Mouse (Mus musculus): ENCODE data around the gene Atp8b5.

The Atp8b5 gene

DNA sequence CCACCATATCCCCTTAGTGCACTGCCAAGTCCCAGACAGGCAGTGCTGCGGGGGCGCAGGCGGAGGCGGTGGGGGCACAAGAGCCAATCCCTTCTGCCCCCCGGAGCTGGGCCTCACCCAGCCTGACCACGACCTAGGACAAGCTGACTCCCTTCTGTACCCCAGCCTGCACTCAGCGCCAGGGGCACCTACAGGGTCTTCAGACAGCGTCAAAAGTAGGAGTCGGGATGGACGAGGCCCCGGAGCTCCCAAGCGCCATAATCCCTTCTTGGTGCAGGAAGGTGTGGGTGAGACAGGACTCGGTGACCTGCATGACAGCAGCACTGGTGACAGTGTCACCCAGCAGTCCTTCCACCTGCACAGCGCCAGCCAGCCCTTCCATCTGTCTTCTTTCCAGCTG is 147.8 kb downstream of the Atp8b5 start:
- no peak for DNase-seq (ENCODE audit: low spot score in 2 of 2)

DNA sequence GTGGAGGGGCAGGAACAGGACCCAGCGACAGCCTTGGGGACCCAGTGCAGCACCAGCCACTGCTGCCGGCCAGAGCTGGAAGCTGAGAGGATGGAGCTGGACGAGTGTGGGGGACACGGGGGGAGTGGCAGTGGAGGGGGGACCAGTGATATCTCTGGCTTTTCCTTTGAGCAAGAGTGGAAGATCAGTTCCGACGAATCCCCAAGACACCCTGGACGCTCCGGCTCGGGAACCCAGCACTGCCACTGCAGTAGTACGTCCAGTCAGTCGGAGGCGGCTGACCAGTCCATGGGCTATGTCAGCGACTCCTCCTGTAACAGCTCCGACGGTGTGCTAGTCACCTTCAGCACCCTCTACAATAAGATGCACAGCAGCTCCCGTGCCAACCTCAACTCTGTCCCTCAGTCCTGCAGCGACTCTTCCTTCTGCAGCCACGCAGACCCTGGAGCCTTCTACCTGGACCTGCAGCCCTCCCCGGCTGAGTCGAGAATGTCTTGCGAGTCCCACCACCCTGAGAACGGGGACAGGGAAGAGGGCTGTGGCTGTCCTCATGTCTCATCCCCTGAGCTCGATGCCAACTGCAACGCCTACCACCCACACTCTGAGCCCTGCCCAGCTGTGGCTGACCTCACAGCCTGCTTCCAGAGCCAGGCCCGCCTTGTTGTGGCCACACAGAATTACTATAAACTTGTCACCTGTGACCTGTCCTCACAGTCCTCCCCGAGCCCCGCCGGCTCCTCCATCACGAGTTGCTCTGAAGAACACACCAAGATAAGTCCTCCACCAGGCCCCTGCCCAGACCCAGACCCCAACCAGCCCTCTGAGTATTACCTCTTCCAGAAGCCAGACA is 148.5 kb downstream of the Atp8b5 start:
- no peak for DNase-seq (ENCODE audit: low spot score in 2 of 2)

GRCm38 (mm10) chr4:43416071-43416490 is 149.1 kb downstream of the Atp8b5 start:
- no peak for DNase-seq (ENCODE audit: low spot score in 2 of 2)

GRCm38 (mm10) chr4:43417269-43418062 is 150.5 kb downstream of the Atp8b5 start:
- DNase-seq (ENCODE audit: low spot score in 2 of 2): no peak

GRCm38 (mm10) chr4:43418450-43418849 is 151.5 kb downstream of the Atp8b5 start:
- no peak for DNase-seq (ENCODE audit: low spot score in 2 of 2)

- no peak for DNase-seq (ENCODE audit: low spot score in 2 of 2)
Measured at GRCm38 (mm10) chr4:43418973-43419656, 152.2 kb downstream of the Atp8b5 start.

DNA sequence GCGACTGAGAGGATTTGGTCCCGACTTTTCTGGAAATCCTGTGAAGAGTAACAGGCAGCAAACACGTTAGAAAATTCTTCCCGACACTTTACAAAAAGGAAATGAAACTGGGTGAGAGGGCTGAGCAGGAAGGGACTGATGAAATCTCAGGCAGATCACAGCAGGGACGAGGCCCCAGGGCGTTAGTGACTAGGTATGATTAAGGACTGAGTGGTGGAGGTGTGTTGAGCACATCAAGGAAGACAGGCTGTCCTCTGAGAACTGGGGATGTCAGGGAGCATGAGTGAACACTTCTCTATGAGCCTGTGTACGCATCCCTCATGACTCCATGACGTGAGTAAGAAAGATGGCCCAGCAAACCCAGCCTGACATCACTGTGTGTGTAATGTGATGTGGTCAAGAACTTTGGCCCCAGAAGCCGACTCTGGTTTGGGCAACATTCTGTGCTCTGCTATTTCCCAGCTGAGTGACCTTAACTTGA is 152.9 kb downstream of the Atp8b5 start:
- no peak for DNase-seq (ENCODE audit: low spot score in 2 of 2)

- peak; percentile 44 to 68 for DNase-seq (ENCODE audit: low spot score in 2 of 2)
Measured at GRCm38 (mm10) chr4:43420305-43420704, 153.3 kb downstream of the Atp8b5 start.

DNA sequence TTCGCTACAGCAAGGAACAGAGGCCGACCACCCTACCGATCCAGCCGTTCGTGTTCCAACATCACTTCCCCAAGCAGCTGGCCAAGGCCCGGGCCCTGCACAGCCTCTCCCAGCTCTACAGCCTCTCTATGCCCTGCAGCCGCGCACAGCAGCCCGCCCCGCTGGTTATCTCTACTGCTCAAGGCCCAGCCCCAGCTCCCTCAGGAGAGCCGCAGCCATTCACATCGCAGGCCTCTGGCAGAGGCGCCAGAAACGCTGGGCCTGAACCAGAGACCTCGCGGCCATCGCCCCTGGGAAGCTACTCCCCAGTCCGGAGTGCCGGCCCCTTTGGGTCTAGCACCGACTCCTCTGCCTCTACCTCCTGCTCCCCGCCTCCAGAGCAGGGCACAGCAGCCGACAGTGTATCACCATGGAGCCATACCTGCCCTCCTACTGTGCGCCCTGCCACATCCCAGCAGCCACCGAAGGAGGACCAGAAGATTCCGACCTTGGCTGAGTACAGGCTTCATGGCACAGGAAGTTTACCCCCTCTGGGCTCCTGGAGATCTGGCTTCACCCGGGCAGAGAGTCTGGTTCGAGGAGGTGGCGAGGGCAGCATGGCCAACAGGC is 154.8 kb downstream of the Atp8b5 start:
- DNase-seq (ENCODE audit: low spot score in 2 of 2): no peak

Data from natural killer cell, adult 2 months (primary cell).